In genomic region chr17:68759978-68760377, GRCm38 (mm10) we compare ENCODE assay signal across 23 mouse cellular contexts.
DNase-seq lines count a peak whose midpoint lies in the region; ATAC-seq and TF ChIP-seq lines count a peak whose summit lies in the region.
"Had no signal": no experiment of that assay in that cellular context is flagged by ENCODE, and none has a peak within 500 bp of the region (broad histone marks: within the 10 kb centered on the region; RNA-seq: fewer than 3 reads in every experiment).

No protein-coding gene starts in this region.

- H3K9ac ChIP-seq in hindbrain, embryonic 16.5 days (ENCODE audit: low read depth, low read length): no peak overlapping the region
- H3K9ac ChIP-seq in hindbrain, embryonic 13.5 days: no peak overlapping the region
- H3K9ac ChIP-seq in midbrain, postnatal 0 days (replicated peaks; ENCODE audit: low read length, poor library complexity, severe bottlenecking): no peak overlapping the region
- H3K9ac ChIP-seq in midbrain, embryonic 15.5 days: no peak overlapping the region
- H3K9ac ChIP-seq: embryonic facial prominence, embryonic 13.5 days; embryonic facial prominence, embryonic 15.5 days; forebrain, embryonic 12.5 days had no signal

- ATAC-seq in hindbrain, embryonic 16.5 days: peak; percentile 77
- no peak for ATAC-seq in hindbrain, embryonic 13.5 days (ENCODE audit: low FRiP score)
- ATAC-seq in midbrain, postnatal 0 days (ENCODE audit: low FRiP score): no peak; the same call in 1 of the 2 replicates
- ATAC-seq in midbrain, embryonic 15.5 days (replicated peaks): no peak
- ATAC-seq: activated CD4-positive, CD25-positive, alpha-beta regulatory T cell, adult 4 months; forebrain, embryonic 14.5 days; forebrain, embryonic 16.5 days; Patski had no signal

- no peak for TF ChIP-seq CTCF in midbrain, postnatal 0 days (IDR thresholded peaks at IDR 0.05)
- no peak for TF ChIP-seq CTCF in cortical plate, adult 2 months (IDR thresholded peaks at IDR 0.05; ENCODE audit: extremely low read depth, insufficient read depth, low read length)

- no peaks in the 10 kb centered on the region for H3K27me3 ChIP-seq in hindbrain, embryonic 16.5 days (replicated peaks; ENCODE audit: control insufficient read depth, insufficient read depth, low read length)
- H3K27me3 ChIP-seq in hindbrain, embryonic 13.5 days: no peaks in the 10 kb centered on the region
- no peaks in the 10 kb centered on the region for H3K27me3 ChIP-seq in midbrain, postnatal 0 days (ENCODE audit: insufficient read depth, low read length)
- H3K27me3 ChIP-seq in midbrain, embryonic 15.5 days (replicated peaks): no peaks in the 10 kb centered on the region
- H3K27me3 ChIP-seq: embryonic facial prominence, embryonic 13.5 days; embryonic facial prominence, embryonic 15.5 days; forebrain, embryonic 12.5 days; Patski had no signal

- no peaks in the 10 kb centered on the region for H3K4me1 ChIP-seq in hindbrain, embryonic 16.5 days (ENCODE audit: control insufficient read depth, insufficient read depth, low read depth, low read length)
- H3K4me1 ChIP-seq in hindbrain, embryonic 13.5 days (replicated peaks): no peaks in the 10 kb centered on the region
- no peaks in the 10 kb centered on the region for H3K4me1 ChIP-seq in midbrain, postnatal 0 days (ENCODE audit: insufficient read depth, low read length)
- H3K4me1 ChIP-seq in midbrain, embryonic 15.5 days: no peaks in the 10 kb centered on the region
- peaks cover 4% of the 10 kb centered on the region for H3K4me1 ChIP-seq in cortical plate, adult 2 months (ENCODE audit: control insufficient read depth, insufficient read depth, low read length)
- H3K4me1 ChIP-seq: embryonic facial prominence, embryonic 13.5 days; embryonic facial prominence, embryonic 15.5 days; forebrain, embryonic 10.5 days; forebrain, embryonic 12.5 days had no signal

- DNase-seq in midbrain, postnatal 0 days (ENCODE audit: low spot score): peak; percentile 34
- no peak for DNase-seq in urinary bladder, postnatal 25 days (ENCODE audit: low spot score)
- DNase-seq: adrenal gland, adult 8-10 months; adrenal gland, postnatal 14 days; adrenal gland, postnatal 36 days; cerebellum, adult 11-12 months; cerebellum, adult 2 months; cerebellum, adult 9-10 months; cerebellum, postnatal 25 days; embryo, embryonic 11 days had no signal

- no peaks in the 10 kb centered on the region for H3K36me3 ChIP-seq in hindbrain, embryonic 16.5 days (ENCODE audit: control insufficient read depth, insufficient read depth, low read length)
- no peaks in the 10 kb centered on the region for H3K36me3 ChIP-seq in hindbrain, embryonic 13.5 days
- H3K36me3 ChIP-seq in midbrain, postnatal 0 days (ENCODE audit: insufficient read depth, low read length): no peaks in the 10 kb centered on the region
- no peaks in the 10 kb centered on the region for H3K36me3 ChIP-seq in midbrain, embryonic 15.5 days (replicated peaks)
- H3K36me3 ChIP-seq: embryonic facial prominence, embryonic 13.5 days; embryonic facial prominence, embryonic 15.5 days; forebrain, embryonic 10.5 days; forebrain, embryonic 12.5 days had no signal

- no peak for TF ChIP-seq POLR2A in cortical plate, adult 2 months (IDR thresholded peaks at IDR 0.05; ENCODE audit: extremely low read depth, insufficient read depth, low read length)

- no peaks in the 10 kb centered on the region; the same call in 1 of the 2 replicates for H3K9me3 ChIP-seq in hindbrain, embryonic 16.5 days (ENCODE audit: control insufficient read depth, low read length)
- H3K9me3 ChIP-seq in hindbrain, embryonic 13.5 days: no peaks in the 10 kb centered on the region
- no peaks in the 10 kb centered on the region for H3K9me3 ChIP-seq in midbrain, postnatal 0 days (ENCODE audit: low read length)
- no peaks in the 10 kb centered on the region for H3K9me3 ChIP-seq in midbrain, embryonic 15.5 days
- H3K9me3 ChIP-seq: embryonic facial prominence, embryonic 13.5 days; embryonic facial prominence, embryonic 15.5 days; forebrain, embryonic 10.5 days; forebrain, embryonic 12.5 days had no signal

- no peak overlapping the region for H3K4me2 ChIP-seq in hindbrain, embryonic 16.5 days (ENCODE audit: low read length)
- H3K4me2 ChIP-seq in hindbrain, embryonic 13.5 days: no peak overlapping the region
- no peak overlapping the region for H3K4me2 ChIP-seq in midbrain, postnatal 0 days (ENCODE audit: low read depth, low read length, poor library complexity, severe bottlenecking)
- no peak overlapping the region for H3K4me2 ChIP-seq in midbrain, embryonic 15.5 days
- H3K4me2 ChIP-seq: embryonic facial prominence, embryonic 13.5 days; embryonic facial prominence, embryonic 15.5 days; forebrain, embryonic 12.5 days had no signal

- no peak overlapping the region for H3K4me3 ChIP-seq in hindbrain, embryonic 16.5 days (ENCODE audit: low read length)
- H3K4me3 ChIP-seq in hindbrain, embryonic 13.5 days: no peak overlapping the region
- H3K4me3 ChIP-seq in midbrain, postnatal 0 days (ENCODE audit: low read depth, low read length): no peak overlapping the region
- no peak overlapping the region for H3K4me3 ChIP-seq in midbrain, embryonic 15.5 days
- no peak overlapping the region for H3K4me3 ChIP-seq in cortical plate, adult 2 months (ENCODE audit: insufficient read depth, low read length)
- H3K4me3 ChIP-seq: embryonic facial prominence, embryonic 13.5 days; embryonic facial prominence, embryonic 15.5 days; erythroblast, embryonic 14.5 days; forebrain, embryonic 10.5 days; forebrain, embryonic 12.5 days had no signal

- 50% methylated on average over 1 of the region's 1 CpGs for WGBS in hindbrain, embryonic 16.5 days
- WGBS in hindbrain, embryonic 13.5 days: 70% methylated on average over 1 of the region's 1 CpGs
- WGBS in midbrain, postnatal 0 days: 65% methylated on average over 1 of the region's 1 CpGs
- WGBS in midbrain, embryonic 15.5 days: 54% methylated on average over 1 of the region's 1 CpGs

- no peak overlapping the region for H3K27ac ChIP-seq in hindbrain, embryonic 16.5 days (ENCODE audit: low read depth, low read length)
- H3K27ac ChIP-seq in hindbrain, embryonic 13.5 days: no peak overlapping the region
- H3K27ac ChIP-seq in midbrain, postnatal 0 days (ENCODE audit: low read depth, low read length): no peak overlapping the region
- H3K27ac ChIP-seq in midbrain, embryonic 15.5 days: no peak overlapping the region
- 0 out of 2 replicates have a peak overlapping the region, but pooled peaks have one; percentile 9 for H3K27ac ChIP-seq in cortical plate, adult 2 months (ENCODE audit: insufficient read depth, low read length)
- H3K27ac ChIP-seq: embryonic facial prominence, embryonic 13.5 days; embryonic facial prominence, embryonic 15.5 days; forebrain, embryonic 10.5 days; forebrain, embryonic 12.5 days had no signal
